Mouse (Mus musculus) midbrain, embryonic 16.5 days (tissue): ENCODE data around the gene Tnfsf15. TPM values are rescaled to one million over a fixed set of nuclear protein-coding genes. Genes with fewer than 3 reads are reported as not detected.

Source experiments
- ATAC-seq: fragments of 200-750 bp; cut with Nextera tagmentation; 2 replicates; pipeline ENCODE4 v1.8.0; 2017; ENCODE audit warnings: moderate TSS enrichment
- H3K27ac ChIP-seq: fragments of 300-500 bp; sonication (generic); 2 replicates; pipeline ENCODE4 v1.5.1; 2014; ENCODE audit warnings: mild to moderate bottlenecking, low read length, mixed read lengths
- H3K27me3 ChIP-seq: fragments of 300-500 bp; sonication (generic); 2 replicates; pipeline ENCODE4 v1.6.1; 2014; ENCODE audit warnings: low read depth, low read length, mixed read lengths; ENCODE audit not compliant: control insufficient read depth, insufficient read depth
- H3K36me3 ChIP-seq: fragments of 300-500 bp; sonication (generic); 2 replicates; pipeline ENCODE4 v1.6.1; 2014; ENCODE audit warnings: mild to moderate bottlenecking, low read length, moderate library complexity, mixed read lengths; ENCODE audit not compliant: control insufficient read depth, insufficient read depth
- H3K4me1 ChIP-seq: fragments of 300-500 bp; sonication (generic); 2 replicates; pipeline ENCODE4 v1.6.1; 2014; ENCODE audit warnings: mild to moderate bottlenecking, low read length, mixed read lengths; ENCODE audit not compliant: control insufficient read depth, insufficient read depth
- H3K4me2 ChIP-seq: fragments of 300-500 bp; sonication (generic); 2 replicates; pipeline ENCODE4 v1.6.1; 2014; ENCODE audit warnings: mild to moderate bottlenecking, low read length, mixed read lengths
- H3K4me3 ChIP-seq: fragments of 300-500 bp; sonication (generic); 2 replicates; pipeline ENCODE4 v1.5.1; 2014; ENCODE audit warnings: low read depth, mild to moderate bottlenecking, low read length, moderate library complexity, mixed read lengths
- H3K9ac ChIP-seq: fragments of 300-500 bp; sonication (generic); 2 replicates; pipeline ENCODE4 v1.6.1; 2014; ENCODE audit warnings: low read depth, low read length, mixed read lengths
- H3K9me3 ChIP-seq: fragments of 300-500 bp; sonication (generic); replicated peaks from 2 replicates; pipeline ENCODE4 v1.6.1; 2014; ENCODE audit warnings: mild to moderate bottlenecking, low read length, mixed read lengths; ENCODE audit not compliant: control insufficient read depth, poor library complexity, severe bottlenecking
- WGBS: fragments of 180-500 bp; shearing (Covaris S2); extraction: QIAGEN DNeasy Blood & Tissue Kit; methylation state at CpG from one replicate; pipeline ENCODE4 v1.1.7; 2014; 5-methylcytosine and 5-hydroxymethylcytosine counted together
- polyA plus RNA-seq: library from polyadenylated mRNA; unstranded; fragments of >200 nt; fragmentation: Nextera tagmentation; extraction: Ambion mirVana; gene quantifications from 2 replicates; pipeline ENCODE4 v1.2.1, GENCODE M21; 2015

Tnfsf15 gene
- polyA plus RNA-seq: not detected in 2 replicates

DNA sequence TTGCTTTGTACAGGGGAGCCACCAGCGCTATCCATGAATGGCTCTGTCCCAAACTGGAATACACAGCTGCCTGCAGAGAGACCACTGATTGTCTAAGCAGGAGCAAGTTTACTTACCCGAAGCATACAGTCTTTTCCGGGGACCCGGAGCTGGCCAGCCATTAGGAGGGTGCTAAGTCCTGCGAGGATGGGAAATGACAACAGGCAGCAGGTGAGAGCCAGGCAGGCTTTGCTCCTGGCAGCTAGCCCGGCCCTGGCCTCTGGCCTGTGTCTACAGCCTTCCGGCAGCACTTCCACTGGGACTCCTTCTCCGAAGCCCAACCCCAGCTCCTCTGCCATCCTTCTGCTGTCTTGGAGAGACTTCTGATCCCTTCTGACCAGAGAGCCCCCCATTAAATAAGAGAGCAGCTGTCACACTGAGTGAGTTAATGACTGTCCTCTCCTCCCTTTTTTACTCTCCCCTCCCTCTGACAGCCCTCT, at the start of gene Tnfsf15:
TSS of gene Tnfsf15 (minus strand) at position 421 of the 479 bp plus-strand sequence.
- Histone ChIP-seq H3K9me3 (no peaks in the 10 kb centered on the region), H3K4me2 (no peak within 1 kb of the TSS), H3K27ac (no peak within 1 kb of the TSS), H3K27me3 (no peaks in the 10 kb centered on the region), H3K4me3 (no peak within 1 kb of the TSS), H3K36me3 (no peaks in the 10 kb centered on the region), H3K4me1 (no peaks in the 10 kb centered on the region), H3K9ac (no peak within 1 kb of the TSS)
- peak; percentile 42; the same call in 1 of the 2 replicates for ATAC-seq
- 59% methylated on average over 8 of the region's 8 CpGs for WGBS

DNA sequence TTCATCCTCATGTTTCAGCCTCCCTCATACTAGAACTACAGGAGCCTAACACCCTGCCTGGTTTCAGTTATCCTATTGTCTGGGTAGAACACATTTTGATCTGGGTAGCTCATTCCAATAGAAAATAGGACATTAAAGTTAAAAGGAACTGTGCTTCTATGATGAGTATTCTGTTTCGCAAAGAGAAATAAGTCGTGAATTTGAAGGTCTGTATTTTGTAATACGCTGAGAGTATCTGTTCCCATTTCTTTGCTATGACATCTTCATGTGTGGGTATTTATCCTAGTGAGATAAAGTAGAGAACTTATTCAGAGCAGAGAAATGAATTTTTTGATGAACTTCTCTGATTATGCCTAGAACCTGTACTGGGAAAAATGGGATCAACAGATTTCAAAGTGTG, 47.4 kb upstream of the Tnfsf15 start:
- Histone ChIP-seq H3K4me1 (no peaks in the 10 kb centered on the region), H3K4me2 (no peak overlapping the region)

DNA sequence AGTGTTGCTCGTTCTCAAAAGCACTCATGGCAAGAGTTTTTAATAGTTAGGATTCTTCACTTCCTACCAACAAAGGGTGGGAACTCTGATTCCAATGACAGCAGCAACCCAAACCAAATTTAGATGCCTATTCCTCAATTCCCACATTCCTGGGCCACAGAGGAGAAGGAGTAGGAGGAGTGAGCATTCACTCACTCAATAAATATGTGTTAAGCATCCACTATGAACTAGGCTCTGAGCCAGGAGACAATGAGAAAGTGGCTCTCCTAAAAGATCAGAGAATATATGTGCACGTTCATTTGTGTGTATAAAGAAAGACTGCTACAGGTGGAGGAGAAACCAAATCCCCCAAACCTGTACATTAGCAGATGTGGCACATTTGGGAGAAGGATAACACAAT, 40.6 kb upstream of the Tnfsf15 start:
- H3K9me3 ChIP-seq: no peaks in the 10 kb centered on the region
- no peak overlapping the region for H3K4me2 ChIP-seq
- no peak for ATAC-seq
- no peak overlapping the region for H3K4me3 ChIP-seq
- no peaks in the 10 kb centered on the region for H3K36me3 ChIP-seq
- H3K27me3 ChIP-seq: no peaks in the 10 kb centered on the region
- H3K4me1 ChIP-seq: no peaks in the 10 kb centered on the region
- H3K27ac ChIP-seq: no peak overlapping the region
- no peak overlapping the region for H3K9ac ChIP-seq
- WGBS: 80% methylated on average over 2 of the region's 2 CpGs

More for the DNA sequence above, 47.4 kb upstream of the Tnfsf15 start:
- Histone ChIP-seq H3K36me3 (no peaks in the 10 kb centered on the region), H3K27ac (no peak overlapping the region), H3K27me3 (no peaks in the 10 kb centered on the region), H3K9me3 (no peaks in the 10 kb centered on the region), H3K4me3 (no peak overlapping the region), H3K9ac (no peak overlapping the region)
- ATAC-seq: no peak
- 94% methylated on average over 3 of the region's 3 CpGs for WGBS

DNA sequence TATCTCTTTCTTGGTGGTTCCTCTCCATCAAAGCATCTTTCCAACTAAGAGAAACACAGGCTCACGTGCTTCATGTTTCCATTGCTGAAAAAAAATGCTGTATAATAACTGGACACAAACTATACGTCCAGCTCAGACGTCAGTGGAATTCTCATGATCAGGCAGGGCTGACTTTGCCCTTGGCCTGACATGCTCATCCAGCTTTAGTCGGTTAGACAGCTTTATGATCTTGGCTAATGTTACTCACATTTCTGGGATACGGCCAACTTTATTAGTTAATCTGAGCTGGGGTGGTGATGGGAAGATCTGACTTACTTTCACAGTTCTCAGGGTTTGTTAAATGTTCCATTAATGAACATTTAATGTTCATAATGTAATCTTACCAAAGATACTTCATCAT, 38.9 kb upstream of the Tnfsf15 start:
- Histone ChIP-seq H3K4me1 (no peaks in the 10 kb centered on the region), H3K9me3 (no peaks in the 10 kb centered on the region), H3K4me2 (no peak overlapping the region), H3K27me3 (no peaks in the 10 kb centered on the region), H3K27ac (no peak overlapping the region), H3K4me3 (no peak overlapping the region), H3K36me3 (no peaks in the 10 kb centered on the region), H3K9ac (no peak overlapping the region)
- no peak for ATAC-seq
- 91% methylated on average over 5 of the region's 5 CpGs for WGBS

DNA sequence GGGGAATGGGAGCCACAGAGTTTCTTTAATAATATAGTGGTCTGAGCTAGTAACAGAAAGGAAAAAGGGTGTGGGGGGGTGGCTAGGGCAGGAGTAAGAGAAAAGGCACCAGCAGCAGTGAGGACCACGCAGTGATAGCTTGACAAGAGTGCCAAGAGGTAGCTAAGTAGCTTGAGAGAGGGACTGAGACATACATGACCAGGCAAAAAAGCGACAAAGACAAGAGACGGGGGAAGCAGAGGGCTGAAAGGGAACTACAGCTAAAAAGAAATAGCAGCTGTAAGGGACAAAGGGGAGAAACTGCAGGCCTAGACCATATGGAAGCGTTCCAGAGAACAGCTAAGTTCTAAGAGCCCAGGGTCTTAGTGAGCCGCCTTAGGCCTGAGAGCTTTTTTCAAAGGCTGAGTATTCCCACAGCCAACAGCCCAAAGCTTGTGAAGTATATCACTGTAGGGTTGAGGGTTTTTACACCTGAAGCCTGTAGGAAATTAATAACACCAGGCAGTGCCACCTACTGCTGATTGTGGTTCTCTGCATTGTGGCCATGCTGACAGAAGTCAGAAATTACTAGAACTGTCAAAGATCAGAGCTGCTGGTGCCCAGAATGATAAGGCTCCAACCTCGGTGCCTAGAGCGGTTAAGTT, 38.2 kb upstream of the Tnfsf15 start:
- Histone ChIP-seq H3K9me3 (no peaks in the 10 kb centered on the region), H3K27ac (no peak overlapping the region), H3K27me3 (no peaks in the 10 kb centered on the region), H3K4me2 (no peak overlapping the region), H3K9ac (no peak overlapping the region), H3K36me3 (no peaks in the 10 kb centered on the region), H3K4me1 (no peaks in the 10 kb centered on the region), H3K4me3 (no peak overlapping the region)
- ATAC-seq: peak; percentile 62
- 66% methylated on average over 7 of the region's 7 CpGs for WGBS

DNA sequence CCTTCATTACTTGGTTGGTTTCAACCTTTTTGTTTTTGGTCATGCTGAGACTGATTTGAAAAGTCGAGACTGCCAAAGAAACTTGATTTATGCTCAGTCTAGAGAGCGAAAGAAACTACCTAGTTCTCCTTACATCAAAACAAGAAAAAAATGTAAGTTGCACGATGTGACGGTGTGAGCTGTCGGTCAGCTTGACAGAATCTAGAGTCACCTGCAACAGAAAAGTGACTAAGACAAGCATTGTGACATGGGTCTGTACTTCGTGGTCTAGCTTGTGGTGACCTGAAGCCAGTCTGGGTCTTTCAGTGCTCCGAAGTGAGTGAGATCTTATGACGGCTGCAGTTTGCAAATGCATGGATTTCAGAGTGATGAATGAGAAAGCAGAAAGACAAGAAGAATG, 32.3 kb upstream of the Tnfsf15 start:
- Histone ChIP-seq H3K4me2 (no peak overlapping the region), H3K4me3 (no peak overlapping the region), H3K27me3 (no peaks in the 10 kb centered on the region), H3K9ac (no peak overlapping the region), H3K36me3 (no peaks in the 10 kb centered on the region), H3K27ac (no peak overlapping the region), H3K4me1 (no peaks in the 10 kb centered on the region), H3K9me3 (no peaks in the 10 kb centered on the region)
- ATAC-seq: no peak
- 85% methylated on average over 8 of the region's 8 CpGs for WGBS

DNA sequence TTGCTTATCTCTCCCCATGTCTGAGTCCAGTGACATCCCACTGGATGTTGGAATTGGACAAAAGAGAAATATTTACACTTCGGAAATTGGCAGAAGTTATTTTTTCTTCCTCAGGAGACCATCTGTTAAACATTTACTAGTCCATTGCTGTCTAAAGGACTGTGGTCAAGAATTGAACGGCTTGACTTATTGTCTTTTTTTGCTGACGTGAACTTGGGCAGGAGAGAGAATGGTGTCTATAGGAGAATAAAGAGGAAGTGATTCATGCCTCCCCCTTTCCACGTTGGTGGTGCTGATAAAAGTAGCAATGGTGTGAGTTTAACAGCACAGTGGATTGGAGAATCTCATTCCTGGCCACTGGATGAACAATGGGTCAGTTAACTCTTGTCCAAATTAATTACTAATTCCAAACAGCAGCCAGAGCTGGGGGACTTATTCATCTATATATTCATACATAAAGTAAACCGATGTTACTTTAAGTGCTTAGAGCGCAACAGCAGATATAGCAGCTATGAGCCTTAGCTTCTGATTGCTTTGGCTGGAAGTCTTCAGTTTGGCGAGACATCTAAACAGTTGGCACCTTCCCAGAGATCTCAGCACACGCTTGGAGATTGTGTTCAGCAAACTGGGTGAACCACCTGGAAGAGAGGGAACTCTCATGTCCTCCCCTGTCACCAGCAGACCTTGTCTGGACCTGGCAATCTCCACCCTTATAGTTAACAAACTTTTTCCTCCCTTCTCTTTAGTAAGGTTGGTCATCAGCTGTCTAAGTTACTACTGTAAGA, 28.6 kb upstream of the Tnfsf15 start:
- Histone ChIP-seq H3K4me2 (no peak overlapping the region), H3K4me3 (no peak overlapping the region), H3K27me3 (no peaks in the 10 kb centered on the region), H3K9ac (no peak overlapping the region), H3K36me3 (no peaks in the 10 kb centered on the region), H3K9me3 (no peaks in the 10 kb centered on the region), H3K4me1 (no peaks in the 10 kb centered on the region), H3K27ac (no peak overlapping the region)
- no peak for ATAC-seq
- 86% methylated on average over 8 of the region's 8 CpGs for WGBS

DNA sequence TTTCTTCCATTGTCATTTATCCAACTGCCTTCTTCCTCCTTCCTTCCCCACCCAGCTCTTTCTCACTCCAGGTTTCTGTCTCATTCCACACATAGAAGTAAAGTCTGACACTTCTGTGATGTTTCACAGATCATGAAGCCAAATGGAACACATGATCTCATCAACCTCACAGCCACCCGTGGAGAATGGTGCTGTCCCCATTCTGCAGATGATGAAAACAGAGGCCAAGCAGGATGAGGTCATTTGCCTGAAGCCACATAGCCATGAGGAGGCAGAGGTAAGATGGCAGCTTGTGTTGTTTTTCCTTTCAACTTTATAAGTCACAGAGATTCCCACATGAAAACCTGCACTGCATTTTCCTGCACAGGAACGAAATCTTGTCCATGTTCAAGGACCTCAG, 27.6 kb upstream of the Tnfsf15 start:
- 83% methylated on average over 2 of the region's 2 CpGs for WGBS
- Histone ChIP-seq H3K36me3 (no peaks in the 10 kb centered on the region), H3K4me3 (no peak overlapping the region), H3K9me3 (no peaks in the 10 kb centered on the region), H3K4me1 (no peaks in the 10 kb centered on the region), H3K27me3 (no peaks in the 10 kb centered on the region), H3K4me2 (no peak overlapping the region), H3K9ac (no peak overlapping the region), H3K27ac (no peak overlapping the region)
- ATAC-seq: no peak

DNA sequence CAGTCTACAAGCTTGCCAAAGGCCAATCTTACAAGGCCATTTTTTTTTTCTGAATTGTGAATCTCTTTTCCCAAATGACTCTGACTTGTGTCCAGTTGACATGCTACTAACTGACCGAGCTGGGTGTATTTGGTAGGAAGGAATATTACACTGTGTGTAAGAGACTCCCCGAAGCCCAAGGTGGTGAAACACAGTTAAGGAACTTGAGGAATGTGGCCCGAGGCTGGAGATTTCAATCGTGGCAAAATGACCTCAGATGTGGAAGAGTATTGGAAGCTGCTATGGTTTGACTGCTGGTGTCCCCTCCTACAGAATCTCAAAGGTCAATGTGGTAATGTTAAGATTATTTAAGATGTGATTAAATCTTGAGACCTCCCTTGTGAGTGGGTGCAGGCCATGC, 26.4 kb upstream of the Tnfsf15 start:
- Histone ChIP-seq H3K9me3 (no peaks in the 10 kb centered on the region), H3K4me1 (no peaks in the 10 kb centered on the region), H3K36me3 (no peaks in the 10 kb centered on the region), H3K4me3 (no peak overlapping the region), H3K4me2 (no peak overlapping the region), H3K9ac (no peak overlapping the region), H3K27ac (no peak overlapping the region), H3K27me3 (no peaks in the 10 kb centered on the region)
- WGBS: 79% methylated on average over 4 of the region's 4 CpGs
- ATAC-seq: no peak
